Mouse (Mus musculus) central nervous system, embryonic 18 days (tissue): Measurements from ENCODE around the gene Gm10217. TPM values are rescaled to one million over a fixed set of nuclear protein-coding genes. Genes with fewer than 3 reads are reported as not detected.

ENCODE experiments used
- polyA plus RNA-seq: library from polyadenylated mRNA; depleted of rRNA; stranded (reverse); fragments of >200 nt; gene quantifications from 2 replicates; pipeline ENCODE4 v1.2.3, GENCODE M21; 2012; rRNA removed

Gene Gm10217
- polyA plus RNA-seq = not detected in 2 replicates

GRCm38 (mm10) chr8:9863951-9864350 lies at the start of gene Gm10217:
Gm10217 (plus strand) TSS chr8:9864251.

Other genes with a start within 250 kb of the Gm10217 start
- gene Fam155a, start 93.1 kb upstream of the Gm10217 start, polyA plus RNA-seq = 41.6 and 42.8 TPM in 2 replicates
- gene Lig4, start 113.4 kb downstream of the Gm10217 start, polyA plus RNA-seq = 8.7 and 9.7 TPM in 2 replicates
- gene Abhd13, start 113.5 kb downstream of the Gm10217 start, polyA plus RNA-seq = 10.1 and 10.8 TPM in 2 replicates
- 0.60 and 0.95 TPM in 2 replicates for gene Tnfsf13b, start 142.2 kb downstream of the Gm10217 start, polyA plus RNA-seq